Mouse (Mus musculus): Measurements from ENCODE around the gene Cavin1. TPM values are rescaled to one million over a fixed set of nuclear protein-coding genes. Genes with fewer than 3 reads are reported as not detected.
"Not testable (repeated sequence)": the region's sequence is repeated elsewhere in the genome, so short reads cannot be mapped to it uniquely, and the experiment has no call there.

The Cavin1 gene
- 45.6 and 73.4 TPM in 2 replicates for polyA plus RNA-seq (2015; fragmentation: Nextera tagmentation; extraction: Ambion mirVana)

DNA sequence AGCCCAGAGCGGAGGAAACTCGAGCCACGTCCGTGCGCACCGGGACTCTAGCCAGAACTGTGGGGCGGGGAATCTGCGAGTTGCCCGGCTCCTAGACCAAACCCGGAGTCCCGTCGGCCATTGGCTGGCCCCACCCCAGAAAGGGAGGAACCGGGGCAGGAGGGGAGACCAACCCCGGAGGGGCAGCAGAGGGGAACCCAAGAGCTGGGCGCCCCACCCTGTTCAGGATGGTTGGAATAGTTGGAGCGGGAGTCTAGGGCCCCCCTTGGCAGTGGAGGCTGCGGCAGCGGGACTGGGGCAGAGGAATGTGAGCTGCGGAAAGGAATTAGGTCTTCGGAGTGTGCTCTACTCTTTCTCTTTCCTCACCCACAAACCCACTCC lies at the start of gene Cavin1:
Cavin1 (minus strand) TSS at position 331 of the 381 bp plus-strand sequence.
- peak; percentile 57 for ATAC-seq (ENCODE audit: low FRiP score)
- WGBS: 2% methylated on average over 20 of the region's 20 CpGs
- peaks cover 18% of the 10 kb centered on the region for H3K4me1 ChIP-seq
- no peaks in the 10 kb centered on the region for H3K9me3 ChIP-seq (replicated peaks)
- H3K27me3 ChIP-seq (replicated peaks): peaks cover 73% of the 10 kb centered on the region
- H3K27ac ChIP-seq (replicated peaks): peak within 1 kb of the TSS; percentile 68
- peak within 1 kb of the TSS; percentile 46 for H3K9ac ChIP-seq (replicated peaks)
- peak within 1 kb of the TSS; percentile 41 for H3K4me3 ChIP-seq (replicated peaks)
- H3K36me3 ChIP-seq: no peaks in the 10 kb centered on the region
- H3K4me2 ChIP-seq: peak within 1 kb of the TSS; percentile 60

- H3K9ac ChIP-seq (replicated peaks): peak overlapping the region; percentile 84
- 73% methylated on average over 6 of the region's 6 CpGs for WGBS
- no peaks in the 10 kb centered on the region for H3K27me3 ChIP-seq (replicated peaks)
- peak overlapping the region; percentile 62 for H3K4me2 ChIP-seq
- peaks cover 56% of the 10 kb centered on the region for H3K4me1 ChIP-seq
- no peak for ATAC-seq (ENCODE audit: low FRiP score)
- H3K36me3 ChIP-seq: peaks cover 22% of the 10 kb centered on the region
- peak overlapping the region; percentile 79 for H3K4me3 ChIP-seq (replicated peaks)
- no peaks in the 10 kb centered on the region for H3K9me3 ChIP-seq (replicated peaks)
- H3K27ac ChIP-seq (replicated peaks): no peak overlapping the region
Measured at GRCm38 (mm10) chr11:101011641-101012040, 41.0 kb upstream of the Cavin1 start.

- Histone ChIP-seq H3K27me3 (replicated peaks) (no peaks in the 10 kb centered on the region), H3K4me1 (peaks cover 48% of the 10 kb centered on the region), H3K27ac (replicated peaks) (peak overlapping the region; percentile 91), H3K9ac (replicated peaks) (peak overlapping the region; percentile 84), H3K9me3 (replicated peaks) (no peaks in the 10 kb centered on the region), H3K4me3 (replicated peaks) (peak overlapping the region; percentile 79), H3K4me2 (peak overlapping the region; percentile 62), H3K36me3 (peaks cover 17% of the 10 kb centered on the region)
- WGBS: 5% methylated on average over 29 of the region's 29 CpGs
- peak; percentile 41; the same call in 1 of the 2 replicates for ATAC-seq (ENCODE audit: low FRiP score)
Measured at GRCm38 (mm10) chr11:101009888-101010784, 39.4 kb upstream of the Cavin1 start.

DNA sequence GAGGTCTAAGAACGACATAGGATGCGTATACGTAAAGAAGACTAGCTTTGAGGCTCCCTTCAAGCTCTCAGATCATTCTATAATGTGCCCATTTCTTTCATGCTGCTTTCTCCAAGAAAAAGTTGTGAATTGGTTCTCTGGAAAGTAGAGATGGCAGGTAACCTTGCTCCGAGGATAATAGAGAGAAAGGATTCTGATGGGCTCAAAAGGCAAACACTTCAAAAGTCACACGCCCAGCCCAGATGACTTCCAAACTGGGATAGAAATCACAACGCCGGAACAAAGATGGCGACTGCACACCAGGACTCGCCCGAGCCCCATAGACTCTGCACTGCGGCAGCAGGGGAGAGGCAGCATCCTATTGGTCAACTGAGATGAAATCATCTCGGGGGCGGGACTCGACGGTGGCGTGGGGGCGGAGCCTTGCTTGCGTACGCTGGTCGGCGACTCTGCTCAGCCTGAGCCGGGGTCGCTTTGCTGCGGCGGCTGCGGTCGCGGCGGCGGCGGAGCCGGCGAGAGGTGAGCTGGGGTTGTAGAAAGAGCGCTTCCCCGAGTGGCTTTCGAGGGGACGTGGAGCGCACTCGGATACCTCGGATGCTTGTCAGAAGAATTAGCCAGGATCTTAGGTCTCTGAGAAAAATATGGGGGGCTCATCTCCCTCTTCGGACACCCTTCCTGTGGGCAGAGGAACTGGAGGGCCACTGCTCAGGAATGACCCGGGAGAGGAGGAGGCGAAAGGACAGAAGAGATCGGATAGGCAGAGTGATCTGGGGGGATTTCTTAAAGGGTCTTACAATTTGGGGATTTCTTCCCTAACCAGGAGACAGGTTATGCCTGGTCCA lies 38.6 kb upstream of the Cavin1 start, which contains the start of gene Atp6v0a1:
Atp6v0a1 (plus strand) TSS at position 407 of the 842 bp plus-strand sequence.
- H3K9me3 ChIP-seq (replicated peaks): no peaks in the 10 kb centered on the region
- peak within 1 kb of the TSS; percentile 91 for H3K27ac ChIP-seq (replicated peaks)
- peak within 1 kb of the TSS; percentile 79 for H3K4me3 ChIP-seq (replicated peaks)
- H3K36me3 ChIP-seq: peaks cover 12% of the 10 kb centered on the region
- peaks cover 48% of the 10 kb centered on the region for H3K4me1 ChIP-seq
- ATAC-seq (ENCODE audit: low FRiP score): peak; percentile 100
- under 1% methylated on average over 44 of the region's 44 CpGs for WGBS
- peak within 1 kb of the TSS; percentile 84 for H3K9ac ChIP-seq (replicated peaks)
- no peaks in the 10 kb centered on the region for H3K27me3 ChIP-seq (replicated peaks)
- peak within 1 kb of the TSS; percentile 62 for H3K4me2 ChIP-seq

GRCm38 (mm10) chr11:101008206-101009045 lies 37.7 kb upstream of the Cavin1 start:
- peak overlapping the region; percentile 39 for H3K9ac ChIP-seq (replicated peaks)
- no peaks in the 10 kb centered on the region for H3K9me3 ChIP-seq (replicated peaks)
- ATAC-seq (ENCODE audit: low FRiP score): no peak
- no peaks in the 10 kb centered on the region for H3K27me3 ChIP-seq (replicated peaks)
- H3K36me3 ChIP-seq: peaks cover 5% of the 10 kb centered on the region
- peak overlapping the region; percentile 91 for H3K27ac ChIP-seq (replicated peaks)
- whole genome bisulfite sequencing: 50% methylated on average over 14 of the region's 14 CpGs
- H3K4me1 ChIP-seq: peaks cover 41% of the 10 kb centered on the region
- peak overlapping the region; percentile 79 for H3K4me3 ChIP-seq (replicated peaks)
- H3K4me2 ChIP-seq: peak overlapping the region; percentile 62

DNA sequence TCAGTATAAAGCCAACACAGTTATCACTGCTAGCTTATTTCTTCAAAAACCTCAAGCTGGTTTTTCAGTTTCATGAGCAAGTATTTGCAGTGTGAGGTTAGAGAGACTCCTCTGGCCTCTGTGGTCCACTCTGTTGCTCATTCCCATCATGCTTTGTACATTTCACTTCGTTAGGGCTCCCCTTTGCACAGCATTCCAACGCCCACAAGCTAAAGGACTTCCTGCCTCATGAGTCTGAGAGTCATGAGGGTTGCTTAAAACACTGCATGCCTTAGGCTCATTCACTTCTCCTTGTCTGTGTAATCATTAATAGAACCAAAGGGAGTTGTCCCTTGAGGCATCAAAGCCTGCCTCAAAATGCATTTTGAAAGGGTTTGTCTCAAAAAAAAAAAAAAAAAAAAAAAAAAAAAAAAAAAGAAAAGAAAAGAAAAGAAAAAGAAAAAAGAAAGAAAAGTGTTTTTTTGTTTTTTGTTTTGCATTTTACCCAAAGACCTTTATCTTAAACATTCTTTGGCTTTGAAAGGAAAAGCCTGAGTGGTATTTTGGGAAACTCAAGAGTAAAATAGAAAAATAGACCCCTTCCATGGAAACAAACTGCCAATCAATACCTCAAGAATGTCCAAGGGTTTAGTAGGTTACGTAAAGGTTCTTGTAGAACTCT lies 32.5 kb upstream of the Cavin1 start:
- H3K27ac ChIP-seq (replicated peaks): no peak overlapping the region
- no peak overlapping the region for H3K9ac ChIP-seq (replicated peaks)
- WGBS: 35% methylated on average over 3 of the region's 3 CpGs
- H3K27me3 ChIP-seq (replicated peaks): no peaks in the 10 kb centered on the region
- no peaks in the 10 kb centered on the region for H3K9me3 ChIP-seq (replicated peaks)
- H3K4me2 ChIP-seq: no peak overlapping the region
- no peaks in the 10 kb centered on the region for H3K36me3 ChIP-seq
- peaks cover 2% of the 10 kb centered on the region; the same call in 1 of the 2 replicates for H3K4me1 ChIP-seq
- ATAC-seq (ENCODE audit: low FRiP score): no peak
- no peak overlapping the region for H3K4me3 ChIP-seq (replicated peaks)

DNA sequence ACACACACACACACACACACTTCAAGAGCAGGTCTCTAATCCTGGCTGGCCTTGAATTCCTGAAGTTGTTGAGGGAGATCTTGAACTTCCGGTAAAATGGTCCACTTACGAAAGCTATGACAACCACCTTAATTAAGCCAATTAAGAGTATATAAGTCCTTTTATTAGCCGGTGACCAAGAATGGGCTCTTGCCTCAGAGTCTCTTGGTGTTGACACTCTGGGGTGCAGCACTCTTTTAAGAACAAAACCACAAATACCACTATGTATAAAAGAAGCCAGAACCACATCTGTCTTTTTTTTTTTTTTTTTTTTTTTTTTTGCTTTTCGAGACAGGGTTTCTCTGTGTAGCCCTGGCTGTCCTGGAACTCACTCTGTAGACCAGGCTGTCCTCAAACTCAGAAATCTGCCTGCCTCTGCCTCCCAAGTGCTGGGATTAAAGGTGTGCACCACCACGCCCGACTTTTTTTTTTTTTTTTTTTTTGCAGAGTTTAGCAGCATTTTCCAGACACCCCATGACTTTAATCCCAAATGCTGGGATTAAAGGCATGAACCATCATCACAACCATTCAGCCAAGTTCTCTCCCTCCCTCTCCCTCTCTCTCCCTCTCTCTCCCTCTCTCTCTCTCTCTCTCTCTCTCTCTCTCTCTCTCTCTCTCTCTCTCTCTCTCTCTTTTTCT lies 31.3 kb upstream of the Cavin1 start:
- ATAC-seq (ENCODE audit: low FRiP score); H3K9ac ChIP-seq (replicated peaks); H3K9me3 ChIP-seq (replicated peaks); H3K27me3 ChIP-seq (replicated peaks); H3K4me2 ChIP-seq; H3K27ac ChIP-seq (replicated peaks); H3K4me1 ChIP-seq; H3K4me3 ChIP-seq (replicated peaks); H3K36me3 ChIP-seq: not testable (repeated sequence)
- 82% methylated on average over 6 of the region's 6 CpGs for WGBS

DNA sequence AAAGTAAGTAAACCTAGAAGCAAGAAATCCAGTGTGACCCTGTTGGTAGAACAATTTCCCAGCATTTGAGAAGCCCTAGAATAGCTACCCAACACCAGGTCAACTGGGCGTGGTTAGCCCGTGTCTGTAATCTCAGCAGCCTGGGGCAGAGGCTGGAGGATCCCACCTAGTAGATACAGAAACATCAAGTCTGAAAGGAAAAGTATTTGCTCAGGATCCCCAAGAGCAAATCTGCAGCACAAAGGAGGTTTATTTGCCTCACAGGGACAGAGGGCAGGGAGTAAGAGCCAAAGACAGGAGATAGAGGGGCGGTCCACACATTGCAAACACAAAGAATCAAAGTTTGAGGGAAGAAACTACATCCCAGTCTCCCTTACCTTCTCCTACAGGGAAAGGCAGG lies 28.6 kb upstream of the Cavin1 start:
- WGBS: 72% methylated on average over 3 of the region's 3 CpGs
- Histone ChIP-seq H3K27ac (replicated peaks) (no peak overlapping the region), H3K9ac (replicated peaks) (no peak overlapping the region), H3K36me3 (no peaks in the 10 kb centered on the region), H3K9me3 (replicated peaks) (no peaks in the 10 kb centered on the region), H3K27me3 (replicated peaks) (no peaks in the 10 kb centered on the region), H3K4me3 (replicated peaks) (no peak overlapping the region), H3K4me1 (no peaks in the 10 kb centered on the region), H3K4me2 (no peak overlapping the region)
- no peak for ATAC-seq (ENCODE audit: low FRiP score)

DNA sequence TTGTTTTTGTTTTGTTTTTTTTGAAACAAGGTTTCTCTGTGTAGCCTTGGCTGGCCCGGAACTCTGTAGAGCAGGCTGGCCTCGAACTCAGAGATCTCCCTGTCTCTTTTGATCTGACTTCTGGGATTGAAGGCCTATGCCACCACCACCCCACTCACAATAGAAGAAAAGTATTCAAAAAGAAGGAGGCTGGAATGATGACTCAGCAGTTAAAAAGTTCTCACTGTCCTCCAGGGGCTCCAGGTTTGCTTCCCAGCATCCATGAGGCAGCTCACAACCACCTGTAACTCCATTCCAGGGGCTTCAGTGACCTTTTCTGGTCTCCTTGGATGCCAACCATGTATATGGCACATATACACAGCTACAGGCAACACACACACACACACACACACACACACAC lies 28.1 kb upstream of the Cavin1 start:
- Histone ChIP-seq H3K36me3 (no peaks in the 10 kb centered on the region), H3K4me1 (no peaks in the 10 kb centered on the region), H3K9ac (replicated peaks) (no peak overlapping the region), H3K27ac (replicated peaks) (no peak overlapping the region), H3K27me3 (replicated peaks) (no peaks in the 10 kb centered on the region), H3K4me2 (no peak overlapping the region), H3K9me3 (replicated peaks) (no peaks in the 10 kb centered on the region), H3K4me3 (replicated peaks) (no peak overlapping the region)
- ATAC-seq (ENCODE audit: low FRiP score): no peak
- 92% methylated on average over 2 of the region's 2 CpGs for WGBS

DNA sequence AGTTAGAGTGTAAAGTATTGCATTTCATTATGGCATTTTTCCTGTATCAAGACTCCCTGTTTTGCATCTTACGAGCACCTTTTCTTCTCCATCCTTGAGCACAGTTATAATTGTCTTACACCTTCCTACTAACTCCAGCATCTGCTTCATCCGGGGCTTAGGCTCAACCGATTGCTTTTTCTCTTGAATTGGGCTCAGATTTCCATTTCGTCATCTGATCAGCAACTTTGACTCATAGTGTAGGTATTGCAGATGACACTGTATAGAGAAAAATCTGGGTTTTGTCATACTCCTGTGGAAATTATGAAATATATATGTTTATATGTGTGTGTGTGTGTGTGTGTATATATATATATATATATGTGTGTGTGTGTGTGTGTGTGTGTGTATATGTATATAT lies 25.8 kb upstream of the Cavin1 start:
- Histone ChIP-seq H3K4me1 (no peaks in the 10 kb centered on the region), H3K9me3 (replicated peaks) (no peaks in the 10 kb centered on the region), H3K9ac (replicated peaks) (no peak overlapping the region), H3K36me3 (no peaks in the 10 kb centered on the region), H3K4me2 (no peak overlapping the region), H3K4me3 (replicated peaks) (no peak overlapping the region), H3K27me3 (replicated peaks) (no peaks in the 10 kb centered on the region), H3K27ac (replicated peaks) (no peak overlapping the region)
- WGBS: 90% methylated on average over 4 of the region's 4 CpGs
- ATAC-seq (ENCODE audit: low FRiP score): no peak

All from neural tube, embryonic 15.5 days (tissue).